Mouse (Mus musculus): Measurements from ENCODE around the gene Asphd2.
A peak's percentile ranks its signal among the peaks of the same experiment; 100 is the strongest.

The Asphd2 gene

DNA sequence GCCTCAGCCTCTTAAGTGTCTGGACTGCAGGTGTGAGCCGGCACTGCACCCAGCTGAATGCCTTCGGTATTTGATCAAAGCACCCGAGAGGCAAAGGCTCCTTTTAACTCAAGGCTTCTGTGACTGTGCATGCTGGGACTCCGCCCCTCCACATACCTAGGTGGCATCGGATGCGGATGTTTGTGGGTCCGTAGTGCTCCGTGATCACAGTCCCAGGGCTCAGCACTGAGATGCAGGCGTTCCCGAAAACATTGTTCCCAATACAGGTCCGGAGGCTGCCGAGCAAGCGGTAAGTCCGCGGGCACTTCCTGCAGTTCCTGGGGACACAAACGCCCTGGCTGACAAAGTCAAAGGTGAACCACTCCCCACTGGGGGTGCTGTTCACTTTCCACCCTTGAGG is 3.7 kb downstream of the Asphd2 start:
- DNase-seq (ENCODE audit: low read depth, low spot score): no peak

- DNase-seq (ENCODE audit: low read depth, low spot score): no peak
Observed at GRCm38 (mm10) chr5:112389352-112389751, 5.3 kb downstream of the Asphd2 start.

DNA sequence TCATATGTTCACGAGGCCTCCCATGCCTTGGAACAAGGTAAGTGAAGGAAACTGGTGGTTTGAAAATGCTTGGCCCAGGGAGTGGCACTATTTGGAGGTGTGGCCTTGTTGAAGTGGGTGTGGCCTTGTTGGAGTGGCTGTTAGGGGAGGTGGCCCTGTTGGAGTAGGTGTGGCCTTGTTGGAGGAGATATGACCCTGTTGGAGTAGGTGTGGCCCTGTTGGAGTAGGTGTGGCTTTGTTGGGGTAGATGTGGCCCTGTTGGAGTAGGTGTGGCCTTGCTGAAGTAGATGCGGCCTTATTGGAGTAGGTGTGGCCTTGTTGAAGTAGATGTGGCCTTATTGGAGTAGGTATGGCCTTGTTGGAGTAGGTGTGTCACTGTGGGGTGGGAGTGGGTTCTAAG is 8.7 kb downstream of the Asphd2 start:
- DNase-seq (ENCODE audit: low read depth, low spot score): peak; percentile 18

GRCm38 (mm10) chr5:112384805-112385472 is 9.7 kb downstream of the Asphd2 start:
- DNase-seq (ENCODE audit: low read depth, low spot score): peak; percentile 49

DNA sequence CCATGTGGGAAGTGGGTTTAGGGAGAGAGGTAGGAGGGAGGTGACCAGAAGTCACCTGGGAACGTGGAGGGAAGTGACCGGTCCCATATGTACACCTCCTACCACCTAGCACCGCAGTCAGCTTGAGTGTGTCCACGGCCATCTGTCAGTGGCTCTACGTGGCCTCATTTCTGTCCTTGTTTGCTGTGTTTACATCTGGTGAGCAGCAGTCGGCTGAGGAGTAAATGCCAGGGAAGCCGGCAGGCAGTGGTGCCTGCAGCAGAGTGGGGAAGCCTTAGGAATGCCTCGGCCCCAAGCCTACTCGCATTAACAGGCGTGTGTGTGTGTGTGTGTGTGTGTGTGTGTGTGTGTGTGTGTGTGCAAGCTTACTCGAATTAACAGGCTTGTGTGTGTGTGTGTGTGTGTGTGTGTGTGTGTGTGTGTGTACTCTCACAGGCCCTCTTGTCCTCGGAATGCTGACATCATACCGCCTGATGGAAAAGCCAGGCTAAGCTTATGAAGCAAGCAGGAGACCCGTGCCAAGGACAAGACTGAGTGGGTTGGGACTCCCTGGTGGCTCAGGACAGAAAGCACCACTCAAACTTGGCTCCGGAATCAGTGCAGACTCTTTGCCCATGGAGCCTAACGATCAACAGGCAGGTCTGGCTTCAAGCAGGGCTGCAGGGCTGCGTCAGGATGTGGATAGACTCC is 11.9 kb downstream of the Asphd2 start:
- DNase-seq (ENCODE audit: low read depth, low spot score): no peak

DNA sequence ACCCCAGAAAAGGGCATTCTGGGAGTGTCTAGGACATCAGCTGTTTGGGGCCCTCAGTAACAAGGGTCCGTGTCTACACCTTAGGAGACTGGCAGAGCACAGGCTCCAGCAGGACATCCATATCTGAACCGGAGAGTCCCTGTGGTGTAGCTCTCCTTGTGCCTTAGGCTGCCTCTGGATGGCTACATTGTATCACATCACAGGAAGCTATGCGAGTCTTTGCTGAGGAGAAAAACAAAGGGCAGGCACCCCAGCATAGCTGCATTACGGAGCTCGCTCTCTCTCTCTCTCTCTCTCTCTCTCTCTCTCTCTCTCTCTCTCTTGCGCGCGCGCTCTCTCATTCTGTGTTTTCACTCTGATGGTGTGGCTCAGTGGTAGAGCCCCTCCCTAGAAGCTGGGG is 12.6 kb downstream of the Asphd2 start:
- DNase-seq (ENCODE audit: low read depth, low spot score): no peak

- no peak for DNase-seq (ENCODE audit: low read depth, low spot score)
Observed at GRCm38 (mm10) chr5:112381154-112381553, 13.5 kb downstream of the Asphd2 start.

DNA sequence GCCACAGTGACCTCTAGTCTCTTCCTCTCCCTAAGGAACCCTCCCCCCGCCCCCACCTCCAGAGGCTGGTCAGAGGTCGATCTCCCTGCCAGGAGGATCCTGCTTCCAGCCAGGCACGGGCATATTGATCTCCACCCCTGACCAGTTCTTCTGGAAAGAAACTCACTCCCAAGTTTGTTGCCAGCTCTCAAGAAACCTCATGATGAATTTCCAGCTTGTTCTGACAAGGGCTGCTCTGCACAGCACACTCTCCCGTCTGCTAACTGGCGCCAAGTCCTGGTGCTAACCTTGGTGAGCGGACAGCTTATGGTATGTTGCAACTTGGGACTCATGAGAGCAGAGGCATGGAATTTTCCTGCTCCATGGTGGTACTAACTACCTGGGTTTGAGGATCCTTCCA is 15.9 kb downstream of the Asphd2 start:
- no peak for DNase-seq (ENCODE audit: low read depth, low spot score)

DNA sequence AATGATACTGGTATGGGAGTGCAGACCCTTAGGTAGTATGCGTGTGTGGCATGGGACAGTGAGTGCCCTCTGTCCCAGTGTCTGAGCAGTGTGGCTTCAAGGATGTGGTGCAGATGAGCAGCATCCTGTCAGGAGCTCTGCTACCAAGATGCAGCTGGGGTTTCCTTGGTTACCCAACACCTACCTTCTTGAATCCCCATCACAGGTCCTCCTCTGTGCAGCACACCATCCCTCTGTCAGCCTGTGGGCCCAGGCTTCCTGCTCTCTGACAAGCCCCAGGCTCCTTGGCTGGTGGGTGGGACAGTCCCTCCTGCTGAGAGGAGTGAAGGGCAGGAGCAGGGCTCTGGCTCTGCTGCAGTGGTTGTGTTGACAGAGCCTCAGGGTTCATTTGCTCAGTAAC is 17.3 kb downstream of the Asphd2 start:
- no peak for DNase-seq (ENCODE audit: low read depth, low spot score)

DNA sequence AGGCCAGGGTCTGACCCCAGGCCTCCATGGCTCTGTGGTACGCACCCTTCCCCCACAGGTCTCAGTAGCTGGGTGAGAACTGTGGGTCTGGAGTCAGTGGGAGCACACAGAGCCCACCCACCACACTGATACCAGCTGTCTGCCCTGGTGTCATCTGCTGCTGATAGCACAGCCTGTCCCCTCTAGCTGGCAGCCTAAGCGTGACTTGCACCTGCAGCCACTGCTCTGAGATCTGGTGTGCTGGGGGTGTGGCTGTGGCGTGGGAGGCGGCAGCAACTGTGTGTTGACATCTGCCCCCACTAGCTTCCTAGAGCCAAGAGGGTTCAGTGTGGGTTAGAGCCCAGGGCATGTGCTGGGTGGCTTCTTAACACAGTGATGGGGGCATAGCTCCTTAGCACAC is 18.6 kb downstream of the Asphd2 start:
- DNase-seq (ENCODE audit: low read depth, low spot score): no peak

DNA sequence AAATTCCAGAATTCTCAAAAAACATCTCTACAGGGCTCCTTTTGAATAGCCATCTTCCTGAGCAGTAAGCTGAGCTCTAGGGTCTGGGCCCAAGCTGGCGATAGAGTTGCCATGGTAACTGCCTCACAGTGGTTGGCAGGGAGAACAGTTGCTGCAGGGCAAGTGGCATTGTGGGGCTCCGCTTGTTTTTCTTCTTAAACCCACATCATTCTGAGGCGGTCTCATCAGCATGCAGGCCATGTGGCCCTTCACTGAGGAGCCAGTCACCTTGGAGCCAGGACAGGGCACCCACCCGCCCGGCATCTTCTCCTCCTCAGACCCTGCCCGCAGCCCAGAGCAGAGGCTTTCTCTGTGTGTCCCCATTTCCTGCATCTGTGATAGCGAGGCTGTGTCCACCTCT is 22.7 kb downstream of the Asphd2 start:
- DNase-seq (ENCODE audit: low read depth, low spot score): no peak

- no peak for DNase-seq (ENCODE audit: low read depth, low spot score)
Observed at GRCm38 (mm10) chr5:112370236-112370813, 24.3 kb downstream of the Asphd2 start.

DNA sequence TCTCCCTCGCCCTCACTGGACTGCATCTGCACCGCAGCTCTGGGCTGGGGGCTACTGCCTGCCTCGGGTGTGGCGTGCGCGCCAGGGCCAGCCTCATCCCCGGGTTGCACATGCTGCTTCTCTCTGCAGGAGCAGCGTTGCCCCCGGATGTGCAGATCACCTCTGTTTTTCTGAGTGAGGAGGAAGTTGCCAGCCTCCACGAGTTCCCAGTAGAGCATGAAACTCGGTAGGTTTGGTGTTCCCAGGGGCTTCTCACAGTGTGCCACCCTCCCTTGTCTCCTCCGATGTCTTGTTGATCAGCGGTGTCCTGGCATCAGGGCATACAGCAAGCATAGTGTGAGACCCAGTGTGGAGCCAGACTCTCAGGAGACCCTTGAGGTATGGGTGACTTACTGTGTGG is 25.3 kb downstream of the Asphd2 start:
- no peak for DNase-seq (ENCODE audit: low read depth, low spot score)

DNA sequence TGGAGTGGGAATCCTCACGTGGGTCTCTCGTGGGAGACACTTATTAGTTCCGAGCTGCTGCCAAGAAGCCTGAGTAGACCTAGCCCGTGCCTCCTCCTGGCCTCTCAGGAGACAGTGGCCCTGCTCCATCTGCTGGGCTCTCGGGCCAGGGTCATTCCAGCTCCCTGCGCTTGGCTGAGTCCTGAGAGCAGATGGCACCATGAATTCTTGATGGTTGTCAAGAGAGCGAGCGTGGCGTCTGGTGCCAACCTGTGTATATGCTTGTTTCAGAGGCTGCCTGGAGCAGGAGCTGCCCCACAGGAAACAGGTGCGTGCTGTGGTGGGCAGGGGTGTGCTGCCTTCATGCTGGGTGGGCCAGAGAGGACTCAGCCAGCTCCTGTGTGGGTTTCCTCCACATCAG is 26.0 kb downstream of the Asphd2 start:
- no peak for DNase-seq (ENCODE audit: low read depth, low spot score)

DNA sequence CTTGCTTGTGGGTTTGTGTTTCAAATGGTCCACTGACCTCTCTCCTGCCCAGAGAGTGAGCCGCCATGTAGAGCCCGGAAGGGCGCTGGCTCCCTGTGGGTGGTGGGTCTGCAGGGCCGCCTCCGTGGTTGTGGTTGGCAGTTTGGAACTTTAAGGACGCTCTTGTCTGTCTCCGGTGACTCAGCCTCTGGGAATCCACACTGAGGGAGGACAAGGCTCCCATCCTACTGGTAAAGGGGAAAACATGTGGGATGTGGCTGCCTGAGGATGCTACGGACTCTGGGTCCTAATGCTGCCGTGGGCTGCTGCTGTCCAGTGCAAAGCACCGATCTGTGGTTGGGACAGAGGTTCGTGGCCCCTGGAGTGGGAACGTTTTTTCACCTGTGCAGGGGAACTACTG is 26.7 kb downstream of the Asphd2 start:
- DNase-seq (ENCODE audit: low read depth, low spot score): no peak

- no peak for DNase-seq (ENCODE audit: low read depth, low spot score)
Observed at GRCm38 (mm10) chr5:112367338-112367737, 27.3 kb downstream of the Asphd2 start.

DNA sequence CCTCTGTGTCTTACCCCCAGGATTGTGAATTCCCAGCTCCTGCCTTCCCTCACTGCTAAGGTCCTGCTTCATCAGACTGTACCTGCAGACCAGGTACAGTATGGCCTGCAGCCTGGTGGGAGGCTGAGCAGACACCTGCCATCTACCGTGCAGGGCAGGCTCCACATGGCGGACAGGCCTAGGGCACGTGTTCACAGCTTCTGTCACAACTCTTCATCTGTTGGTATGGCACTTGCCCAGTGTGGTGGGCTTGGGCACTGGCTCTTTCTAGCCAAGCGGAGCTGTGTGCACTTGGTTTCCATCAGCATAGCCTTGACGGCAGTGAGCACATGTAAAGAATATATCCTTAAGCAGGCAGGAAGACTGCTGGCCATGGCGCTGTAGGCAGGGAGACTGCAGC is 27.8 kb downstream of the Asphd2 start:
- DNase-seq (ENCODE audit: low read depth, low spot score): no peak

DNA sequence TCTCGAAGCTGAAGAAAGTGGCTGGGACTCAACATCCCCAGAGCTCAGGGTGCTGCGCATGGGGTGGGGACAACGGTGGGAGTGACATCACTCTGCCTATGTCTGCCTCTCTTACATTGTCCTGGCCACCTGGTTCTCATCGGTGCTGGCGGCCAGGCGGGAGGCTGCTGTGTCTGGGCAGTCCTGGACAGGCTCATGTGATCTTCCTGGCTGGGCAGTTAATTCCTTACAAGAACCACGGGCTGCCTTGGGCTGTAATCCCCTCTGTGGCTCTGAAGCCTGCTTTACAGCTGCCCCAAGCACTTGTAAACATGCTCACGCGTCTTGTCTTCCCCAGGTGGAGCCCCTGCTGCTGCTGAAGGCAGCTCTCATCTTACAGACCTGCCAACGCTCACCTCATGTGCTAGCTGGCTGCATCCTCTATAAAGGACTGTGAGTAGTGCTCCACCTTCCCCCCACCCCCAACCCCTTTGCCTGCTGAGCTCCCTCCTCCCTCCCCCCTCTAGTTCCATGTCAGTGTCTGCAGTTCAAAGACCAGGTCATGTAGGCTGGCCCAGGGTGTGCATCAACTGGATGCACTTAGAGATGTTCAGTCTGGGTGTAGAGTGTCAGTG is 30.4 kb downstream of the Asphd2 start:
- DNase-seq (ENCODE audit: low read depth, low spot score): no peak

GRCm38 (mm10) chr5:112360077-112360476 is 34.6 kb downstream of the Asphd2 start:
- no peak for DNase-seq (ENCODE audit: low read depth, low spot score)

- DNase-seq (ENCODE audit: low read depth, low spot score): no peak
Observed at GRCm38 (mm10) chr5:112359520-112359919, 35.1 kb downstream of the Asphd2 start.

DNA sequence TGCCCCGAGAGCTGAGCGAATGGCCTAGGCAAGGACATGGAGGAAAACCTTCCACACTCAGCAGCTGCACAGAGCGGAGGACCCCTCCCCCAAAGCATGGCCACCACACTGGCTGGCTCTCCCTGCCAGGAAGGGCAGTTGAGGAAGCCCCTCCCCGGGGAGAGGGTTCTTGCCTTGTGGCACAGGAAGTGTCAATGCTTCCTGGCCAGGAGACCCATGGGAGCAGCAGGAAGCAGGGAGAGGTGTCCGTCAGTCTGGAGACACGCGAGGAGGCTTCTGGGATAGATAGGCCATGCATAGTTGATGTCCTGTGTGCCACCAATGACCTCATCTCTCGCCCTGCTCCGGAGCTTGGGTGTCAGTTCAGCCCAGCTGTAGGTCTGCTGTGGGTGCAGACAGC is 38.3 kb downstream of the Asphd2 start:
- DNase-seq (ENCODE audit: low read depth, low spot score): no peak

DNA sequence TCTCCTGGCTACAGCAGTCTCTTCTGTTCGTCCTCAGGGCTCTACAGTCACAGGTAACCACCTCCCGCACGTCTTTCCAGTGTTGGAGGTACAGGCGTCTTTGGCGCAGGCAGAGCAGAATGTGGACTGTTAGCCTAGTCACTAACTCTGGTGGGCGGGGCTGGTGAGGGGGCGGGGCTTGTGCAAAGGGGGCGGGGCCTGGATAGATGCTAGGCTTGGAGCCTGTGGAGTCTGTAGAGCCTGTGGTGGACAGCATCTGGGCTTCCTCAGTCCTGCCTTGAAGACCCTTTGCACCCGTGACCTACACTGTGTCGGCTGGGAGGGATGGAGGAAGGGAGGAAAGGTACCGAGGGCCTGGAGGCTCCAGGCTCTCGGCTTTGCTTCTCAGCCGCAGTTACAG is 38.8 kb downstream of the Asphd2 start, which contains the start of gene Gm6583:
Gene Gm6583, minus strand, starts transcription at position 124 of the 400 bp plus-strand sequence.
- DNase-seq (ENCODE audit: low read depth, low spot score): no peak

GRCm38 (mm10) chr5:112355493-112355892 is 39.2 kb downstream of the Asphd2 start:
- DNase-seq (ENCODE audit: low read depth, low spot score): no peak

Data from CD4-positive, CD25-positive, alpha-beta regulatory T cell, adult 2 months (primary cell).